Mouse (Mus musculus) lung, embryonic 14.5 days (tissue): Measurements from ENCODE around the gene Tex44. TPM values are rescaled to one million over a fixed set of nuclear protein-coding genes. Genes with fewer than 3 reads are reported as not detected.
A peak's percentile ranks its signal among the peaks of the same experiment; 100 is the strongest.

ENCODE experiments used
- ATAC-seq: fragments of 200-750 bp; cut with Nextera tagmentation; 2 replicates; pipeline ENCODE4 v1.8.0; 2017; ENCODE audit warnings: mild to moderate bottlenecking, moderate TSS enrichment, moderate library complexity; ENCODE audit not compliant: insufficient read depth
- DNase-seq: peaks from one replicate; pipeline ENCODE4 v3.0.0-alpha.2; 2015
- H3K27ac ChIP-seq: fragments of 300-500 bp; sonication (generic); 2 replicates; pipeline ENCODE4 v1.5.1; 2014; ENCODE audit warnings: low read depth, mild to moderate bottlenecking, moderate library complexity
- H3K27me3 ChIP-seq: fragments of 300-500 bp; sonication (generic); 2 replicates; pipeline ENCODE4 v1.6.1; 2014; ENCODE audit warnings: low read length, control low read depth; ENCODE audit not compliant: insufficient read depth
- H3K36me3 ChIP-seq: fragments of 300-500 bp; sonication (generic); 2 replicates; pipeline ENCODE4 v1.6.1; 2014; ENCODE audit warnings: control low read depth; ENCODE audit not compliant: insufficient read depth
- H3K4me1 ChIP-seq: fragments of 300-500 bp; sonication (generic); 2 replicates; pipeline ENCODE4 v1.6.1; 2014; ENCODE audit warnings: antibody characterized with exemption, control low read depth; ENCODE audit not compliant: insufficient read depth
- H3K4me2 ChIP-seq: fragments of 300-500 bp; sonication (generic); 2 replicates; pipeline ENCODE4 v1.6.1; 2014; ENCODE audit warnings: mild to moderate bottlenecking
- H3K4me3 ChIP-seq: fragments of 300-500 bp; sonication (generic); 2 replicates; pipeline ENCODE4 v1.5.1; 2014; ENCODE audit warnings: low read depth, low read length
- H3K9ac ChIP-seq: fragments of 300-500 bp; sonication (generic); 2 replicates; pipeline ENCODE4 v1.6.1; 2014
- H3K9me3 ChIP-seq: fragments of 300-500 bp; sonication (generic); 2 replicates; pipeline ENCODE4 v1.6.1; 2016; ENCODE audit warnings: low read depth, low read length, control low read depth
- CTCF ChIP-seq: IDR thresholded peaks from 2 replicates; pipeline ENCODE4 v1.5.1; 2016; ENCODE audit warnings: antibody characterized with exemption, low read depth
- WGBS: fragments of 180-500 bp; shearing (Covaris S2); extraction: QIAGEN DNeasy Blood & Tissue Kit; methylation state at CpG from one replicate; pipeline ENCODE4 v1.1.7; 2014; 5-methylcytosine and 5-hydroxymethylcytosine counted together
- polyA plus RNA-seq: library from polyadenylated mRNA; unstranded; fragments of >200 nt; fragmentation: Nextera tagmentation; extraction: Ambion mirVana; gene quantifications from 2 replicates; pipeline ENCODE4 v1.2.1, GENCODE M21; 2014

Tex44 gene
- polyA plus RNA-seq, 1 experiment from 2014 or later = not detected

GRCm38 (mm10) chr1:86406914-86407313 is 19.2 kb upstream of the Tex44 start:
- H3K4me2 ChIP-seq = no peak overlapping the region
- peak; percentile 43 for DNase-seq
- no peaks in the 10 kb centered on the region for H3K27me3 ChIP-seq
- H3K9ac ChIP-seq = no peak overlapping the region
- 46% methylated on average over 8 of the region's 8 CpGs for WGBS
- H3K36me3 ChIP-seq = no peaks in the 10 kb centered on the region
- no peaks in the 10 kb centered on the region for H3K9me3 ChIP-seq
- H3K27ac ChIP-seq = no peak overlapping the region
- no peak overlapping the region for H3K4me3 ChIP-seq
- no peaks in the 10 kb centered on the region for H3K4me1 ChIP-seq
- ATAC-seq = no peak
- TF ChIP-seq CTCF = no peak

GRCm38 (mm10) chr1:86408515-86408914 is 17.6 kb upstream of the Tex44 start:
- Histone ChIP-seq H3K9ac (no peak overlapping the region), H3K4me3 (no peak overlapping the region), H3K27me3 (no peaks in the 10 kb centered on the region), H3K27ac (no peak overlapping the region), H3K9me3 (no peaks in the 10 kb centered on the region), H3K4me1 (no peaks in the 10 kb centered on the region), H3K4me2 (no peak overlapping the region), H3K36me3 (no peaks in the 10 kb centered on the region)
- no peak for TF ChIP-seq CTCF
- DNase-seq = no peak
- 80% methylated on average over 10 of the region's 10 CpGs for WGBS
- ATAC-seq = no peak

- 83% methylated on average over 2 of the region's 2 CpGs for WGBS
These were observed 16.7 kb upstream of the Tex44 start for GRCm38 (mm10) chr1:86409476-86409875.

GRCm38 (mm10) chr1:86414715-86415114 is 11.4 kb upstream of the Tex44 start:
- H3K9me3 ChIP-seq = no peaks in the 10 kb centered on the region
- H3K9ac ChIP-seq = no peak overlapping the region
- H3K27me3 ChIP-seq = no peaks in the 10 kb centered on the region
- WGBS = 78% methylated on average over 5 of the region's 5 CpGs
- H3K4me2 ChIP-seq = no peak overlapping the region
- ATAC-seq (no peak), DNase-seq (no peak)
- H3K36me3 ChIP-seq = no peaks in the 10 kb centered on the region
- H3K4me3 ChIP-seq = no peak overlapping the region
- H3K27ac ChIP-seq = no peak overlapping the region
- no peak for TF ChIP-seq CTCF
- H3K4me1 ChIP-seq = no peaks in the 10 kb centered on the region

More at GRCm38 (mm10) chr1:86409476-86409875, 16.7 kb upstream of the Tex44 start:
- Histone ChIP-seq H3K4me3 (no peak overlapping the region), H3K9me3 (no peaks in the 10 kb centered on the region), H3K4me1 (no peaks in the 10 kb centered on the region), H3K4me2 (no peak overlapping the region), H3K9ac (no peak overlapping the region), H3K36me3 (no peaks in the 10 kb centered on the region), H3K27me3 (no peaks in the 10 kb centered on the region), H3K27ac (no peak overlapping the region)
- DNase-seq (no peak), ATAC-seq (no peak)
- TF ChIP-seq CTCF = no peak

GRCm38 (mm10) chr1:86415144-86415543 is 11.0 kb upstream of the Tex44 start:
- no peak overlapping the region for H3K27ac ChIP-seq
- WGBS = 67% methylated on average over 2 of the region's 2 CpGs
- H3K4me3 ChIP-seq = no peak overlapping the region
- H3K9ac ChIP-seq = no peak overlapping the region
- H3K36me3 ChIP-seq = no peaks in the 10 kb centered on the region
- DNase-seq (no peak), ATAC-seq (no peak)
- H3K4me1 ChIP-seq = no peaks in the 10 kb centered on the region
- H3K9me3 ChIP-seq = no peaks in the 10 kb centered on the region
- no peak overlapping the region for H3K4me2 ChIP-seq
- no peak for TF ChIP-seq CTCF
- H3K27me3 ChIP-seq = no peaks in the 10 kb centered on the region

GRCm38 (mm10) chr1:86415612-86416184 is 10.4 kb upstream of the Tex44 start:
- Histone ChIP-seq H3K9me3 (no peaks in the 10 kb centered on the region), H3K4me3 (no peak overlapping the region), H3K4me2 (no peak overlapping the region), H3K27me3 (no peaks in the 10 kb centered on the region), H3K9ac (no peak overlapping the region), H3K36me3 (no peaks in the 10 kb centered on the region), H3K27ac (no peak overlapping the region), H3K4me1 (no peaks in the 10 kb centered on the region)
- DNase-seq (no peak), ATAC-seq (peak; percentile 52; the same call in 1 of the 2 replicates)
- WGBS = 61% methylated on average over 7 of the region's 7 CpGs
- TF ChIP-seq CTCF = peak; percentile 47; the same call in 1 of the 2 replicates

- H3K4me3 ChIP-seq = no peak overlapping the region
- no peak overlapping the region for H3K9ac ChIP-seq
- peak; percentile 59 for DNase-seq
- no peaks in the 10 kb centered on the region for H3K4me1 ChIP-seq
- H3K4me2 ChIP-seq = no peak overlapping the region
- H3K9me3 ChIP-seq = no peaks in the 10 kb centered on the region
- H3K36me3 ChIP-seq = no peaks in the 10 kb centered on the region
- no peak for ATAC-seq
- H3K27ac ChIP-seq = no peak overlapping the region
- no peaks in the 10 kb centered on the region for H3K27me3 ChIP-seq
- 56% methylated on average over 6 of the region's 6 CpGs for WGBS
- TF ChIP-seq CTCF = peak; percentile 81
These were observed 9.8 kb upstream of the Tex44 start for GRCm38 (mm10) chr1:86416321-86416720.

- ATAC-seq (no peak), DNase-seq (peak; percentile 26)
- Histone ChIP-seq H3K4me1 (no peaks in the 10 kb centered on the region), H3K9me3 (no peaks in the 10 kb centered on the region), H3K27ac (no peak overlapping the region), H3K9ac (no peak overlapping the region), H3K27me3 (no peaks in the 10 kb centered on the region), H3K4me2 (no peak overlapping the region), H3K36me3 (no peaks in the 10 kb centered on the region), H3K4me3 (no peak overlapping the region)
- no peak for TF ChIP-seq CTCF
- 38% methylated on average over 10 of the region's 10 CpGs for WGBS
These were observed 5.1 kb upstream of the Tex44 start for GRCm38 (mm10) chr1:86421007-86421406.
